Mouse (Mus musculus): ENCODE results near the gene Fmo5. TPM values are rescaled to one million over a fixed set of nuclear protein-coding genes. Genes with fewer than 3 reads are reported as not detected.

Fmo5 gene
- 0.48 and 0.99 TPM in 2 replicates for polyA plus RNA-seq (2015; fragmentation: Nextera tagmentation; extraction: Ambion mirVana)

DNA sequence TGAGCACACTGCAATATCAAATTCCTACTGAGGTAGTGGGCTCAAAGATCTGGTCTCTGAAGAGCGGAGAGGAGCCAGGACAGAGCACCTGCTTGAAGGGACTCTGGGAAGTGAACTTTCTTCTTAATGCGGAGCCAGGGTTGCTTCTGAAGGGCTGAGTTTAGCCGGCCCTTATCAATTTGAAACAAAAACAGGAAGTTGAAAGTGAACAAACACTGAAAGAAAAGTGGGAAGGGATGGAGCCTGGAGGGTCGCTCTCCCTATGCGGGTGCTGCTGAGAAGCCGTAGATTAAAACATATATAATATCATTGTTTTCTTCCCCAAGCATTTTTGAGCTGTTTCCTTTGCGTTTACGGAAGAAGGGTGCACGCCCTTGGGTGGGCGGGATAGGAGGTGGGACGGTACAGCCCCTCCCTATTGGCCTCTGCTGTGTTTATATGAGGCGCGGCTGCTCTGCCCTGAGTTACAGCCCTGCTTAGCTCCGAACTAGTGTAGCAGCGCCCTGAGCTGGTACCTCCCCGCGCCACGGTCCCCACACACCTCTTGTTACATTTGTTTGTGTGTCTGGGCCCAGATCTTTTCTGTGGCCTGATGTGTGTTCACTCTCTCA is at the start of gene Fmo5:
TSS of gene Fmo5 (plus strand) at position 414 of the 611 bp plus-strand sequence.
- peak; percentile 79; the same call in 1 of the 2 replicates for ATAC-seq
- Histone ChIP-seq H3K4me1 (replicated peaks; ENCODE audit: control insufficient read depth, insufficient read depth, low read length) (peaks cover 5% of the 10 kb centered on the region; the same call in 1 of the 2 replicates), H3K9me3 (ENCODE audit: control insufficient read depth, low read length) (no peaks in the 10 kb centered on the region), H3K9ac (replicated peaks; ENCODE audit: low read depth, low read length) (peak within 1 kb of the TSS; percentile 45), H3K27ac (ENCODE audit: low read length) (no peak within 1 kb of the TSS), H3K4me3 (replicated peaks; ENCODE audit: low read length) (peak within 1 kb of the TSS; percentile 29), H3K36me3 (ENCODE audit: control insufficient read depth, insufficient read depth) (no peaks in the 10 kb centered on the region), H3K4me2 (ENCODE audit: low read length) (peak within 1 kb of the TSS; percentile 51), H3K27me3 (replicated peaks; ENCODE audit: control insufficient read depth, insufficient read depth, low read length) (no peaks in the 10 kb centered on the region)
- 6% methylated on average over 18 of the region's 18 CpGs for WGBS

DNA sequence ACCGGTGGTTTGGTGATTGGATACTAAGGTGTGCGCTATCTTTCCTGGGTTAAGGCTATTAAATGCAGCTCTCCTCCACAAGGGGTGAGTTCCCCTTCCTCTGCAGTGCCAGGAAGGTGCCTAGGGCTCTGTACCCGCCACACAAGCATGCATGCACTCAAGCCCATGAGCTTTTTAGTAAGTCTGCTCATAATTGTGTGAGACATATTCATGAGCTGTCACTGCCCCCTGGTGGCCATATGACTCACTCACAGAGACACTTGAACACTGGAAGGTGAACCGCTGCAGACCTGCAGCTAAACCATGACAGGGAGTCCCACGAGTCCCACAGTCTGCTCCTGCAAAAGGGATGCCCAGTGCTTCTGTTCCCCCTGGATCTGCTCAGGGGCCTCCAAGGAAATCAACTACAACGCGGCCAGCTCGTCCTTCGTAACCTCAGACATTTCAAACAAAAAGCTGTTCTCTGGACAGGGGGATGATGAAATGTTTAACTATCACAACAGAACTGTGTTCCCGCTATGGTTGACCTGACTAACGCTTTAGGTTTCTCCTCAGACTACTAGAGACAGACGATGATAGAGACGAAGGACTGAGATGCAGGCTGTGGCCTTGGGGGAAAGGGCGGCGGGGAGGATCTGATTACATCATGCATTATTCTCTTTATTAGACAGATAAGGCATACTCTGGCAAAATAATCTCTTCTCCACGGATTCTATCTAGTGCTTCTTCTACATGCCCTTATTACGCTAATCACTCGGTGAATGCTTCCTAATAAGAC is 43.0 kb upstream of the Fmo5 start:
- Histone ChIP-seq H3K36me3 (ENCODE audit: control insufficient read depth, insufficient read depth) (no peaks in the 10 kb centered on the region), H3K9me3 (ENCODE audit: control insufficient read depth, low read length) (no peaks in the 10 kb centered on the region), H3K4me3 (replicated peaks; ENCODE audit: low read length) (no peak overlapping the region), H3K4me2 (ENCODE audit: low read length) (peak overlapping the region; percentile 19; the same call in 1 of the 2 replicates), H3K4me1 (replicated peaks; ENCODE audit: control insufficient read depth, insufficient read depth, low read length) (no peaks in the 10 kb centered on the region), H3K9ac (replicated peaks; ENCODE audit: low read depth, low read length) (no peak overlapping the region), H3K27me3 (replicated peaks; ENCODE audit: control insufficient read depth, insufficient read depth, low read length) (no peaks in the 10 kb centered on the region), H3K27ac (ENCODE audit: low read length) (no peak overlapping the region)
- ATAC-seq, result peak; percentile 95
- 61% methylated on average over 18 of the region's 18 CpGs for WGBS

DNA sequence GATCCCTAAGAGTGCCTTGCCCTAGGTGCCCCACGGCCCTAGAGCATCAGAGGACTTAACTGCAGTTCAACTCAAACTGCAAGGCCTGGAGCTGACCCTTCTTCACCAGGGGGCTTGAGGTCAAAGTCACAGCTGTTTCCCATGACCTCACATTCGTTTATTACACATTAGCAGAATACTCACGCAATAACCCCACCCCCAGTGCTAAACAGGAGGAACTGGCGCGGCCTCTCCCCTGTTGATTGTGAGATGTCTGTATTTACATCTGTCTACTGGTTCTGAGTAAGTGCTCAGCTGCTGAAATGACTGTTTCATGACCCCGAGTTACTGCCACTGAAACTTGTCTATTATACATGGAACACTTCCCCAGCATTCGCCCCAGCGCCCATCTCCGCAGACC is 40.9 kb upstream of the Fmo5 start:
- Histone ChIP-seq H3K9me3 (ENCODE audit: control insufficient read depth, low read length) (no peaks in the 10 kb centered on the region), H3K27ac (ENCODE audit: low read length) (no peak overlapping the region), H3K27me3 (replicated peaks; ENCODE audit: control insufficient read depth, insufficient read depth, low read length) (no peaks in the 10 kb centered on the region), H3K9ac (replicated peaks; ENCODE audit: low read depth, low read length) (no peak overlapping the region), H3K36me3 (ENCODE audit: control insufficient read depth, insufficient read depth) (no peaks in the 10 kb centered on the region), H3K4me3 (replicated peaks; ENCODE audit: low read length) (no peak overlapping the region), H3K4me2 (ENCODE audit: low read length) (no peak overlapping the region), H3K4me1 (replicated peaks; ENCODE audit: control insufficient read depth, insufficient read depth, low read length) (no peaks in the 10 kb centered on the region)
- 89% methylated on average over 9 of the region's 9 CpGs for WGBS
- ATAC-seq, result no peak

DNA sequence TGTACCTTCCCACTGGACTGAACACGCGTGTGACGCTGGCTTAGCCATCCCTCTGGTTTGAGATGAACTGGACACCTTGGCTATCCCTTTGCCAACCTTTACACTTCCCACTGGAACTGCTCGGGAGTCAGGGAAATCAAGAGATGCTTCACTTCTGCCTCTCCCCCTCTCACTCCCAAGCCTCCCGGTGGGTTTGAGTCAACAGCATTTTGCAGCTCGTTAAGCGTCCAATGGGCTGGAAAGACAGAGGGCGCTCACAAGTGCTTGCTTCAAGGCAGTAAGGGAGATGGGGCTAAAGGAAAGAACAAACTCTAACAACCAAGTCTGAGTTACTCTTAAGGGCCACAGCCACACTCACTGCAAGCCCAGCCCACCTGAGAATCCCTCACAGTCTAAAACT is 37.9 kb upstream of the Fmo5 start:
- no peak overlapping the region for H3K9ac ChIP-seq (replicated peaks; ENCODE audit: low read depth, low read length)
- no peaks in the 10 kb centered on the region for H3K9me3 ChIP-seq (ENCODE audit: control insufficient read depth, low read length)
- ATAC-seq, result no peak
- H3K4me1 ChIP-seq (replicated peaks; ENCODE audit: control insufficient read depth, insufficient read depth, low read length), result no peaks in the 10 kb centered on the region
- H3K4me3 ChIP-seq (replicated peaks; ENCODE audit: low read length), result no peak overlapping the region
- H3K27ac ChIP-seq (ENCODE audit: low read length), result no peak overlapping the region
- H3K36me3 ChIP-seq (ENCODE audit: control insufficient read depth, insufficient read depth), result no peaks in the 10 kb centered on the region
- no peak overlapping the region for H3K4me2 ChIP-seq (ENCODE audit: low read length)
- no peaks in the 10 kb centered on the region for H3K27me3 ChIP-seq (replicated peaks; ENCODE audit: control insufficient read depth, insufficient read depth, low read length)
- WGBS, result 54% methylated on average over 8 of the region's 8 CpGs

DNA sequence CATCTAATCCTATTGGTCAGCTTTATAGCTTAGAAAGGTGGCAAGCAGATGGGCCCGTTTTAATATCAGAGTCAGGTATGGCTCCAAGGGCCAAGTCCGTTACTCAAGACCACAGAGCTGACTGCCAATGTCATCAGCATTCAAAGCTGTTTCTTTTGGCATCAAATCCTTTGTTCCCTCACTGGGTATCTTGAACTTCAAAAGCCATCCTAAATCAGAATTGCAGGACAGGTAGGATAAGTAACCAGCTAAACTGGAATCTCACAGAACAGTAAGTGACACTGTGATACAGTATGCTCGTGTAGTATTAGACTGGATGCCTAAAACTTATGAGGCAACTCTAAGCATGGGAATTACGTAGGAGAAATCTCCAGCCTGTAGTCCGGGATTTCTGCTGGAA is 35.5 kb upstream of the Fmo5 start:
- Histone ChIP-seq H3K36me3 (ENCODE audit: control insufficient read depth, insufficient read depth) (no peaks in the 10 kb centered on the region), H3K4me1 (replicated peaks; ENCODE audit: control insufficient read depth, insufficient read depth, low read length) (no peaks in the 10 kb centered on the region), H3K27me3 (replicated peaks; ENCODE audit: control insufficient read depth, insufficient read depth, low read length) (no peaks in the 10 kb centered on the region), H3K27ac (ENCODE audit: low read length) (no peak overlapping the region), H3K9ac (replicated peaks; ENCODE audit: low read depth, low read length) (no peak overlapping the region), H3K4me2 (ENCODE audit: low read length) (no peak overlapping the region), H3K9me3 (ENCODE audit: control insufficient read depth, low read length) (no peaks in the 10 kb centered on the region), H3K4me3 (replicated peaks; ENCODE audit: low read length) (no peak overlapping the region)
- 94% methylated on average over 5 of the region's 5 CpGs for WGBS
- ATAC-seq, result no peak

DNA sequence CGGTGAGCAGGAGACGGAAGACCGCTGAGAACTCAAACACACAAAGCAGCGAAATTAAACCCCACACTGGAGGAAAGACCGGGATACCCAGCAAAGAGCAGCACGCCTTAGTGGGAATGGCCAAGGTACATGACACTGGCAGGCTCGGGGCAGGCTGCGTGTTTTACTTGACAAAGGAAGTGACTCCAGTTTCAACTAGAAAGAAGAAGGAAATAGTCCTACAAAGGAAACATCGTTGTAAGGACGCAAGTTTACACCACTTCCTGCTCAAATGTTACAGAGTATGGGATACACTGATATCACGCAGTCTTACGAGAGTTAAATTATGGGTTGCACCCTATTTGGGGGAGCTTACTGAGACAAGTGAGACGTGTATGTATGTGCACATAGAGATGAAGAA is 34.5 kb upstream of the Fmo5 start:
- H3K9me3 ChIP-seq (ENCODE audit: control insufficient read depth, low read length), result no peaks in the 10 kb centered on the region
- H3K4me2 ChIP-seq (ENCODE audit: low read length), result no peak overlapping the region
- 93% methylated on average over 13 of the region's 13 CpGs for WGBS
- H3K4me3 ChIP-seq (replicated peaks; ENCODE audit: low read length), result no peak overlapping the region
- H3K27me3 ChIP-seq (replicated peaks; ENCODE audit: control insufficient read depth, insufficient read depth, low read length), result no peaks in the 10 kb centered on the region
- H3K9ac ChIP-seq (replicated peaks; ENCODE audit: low read depth, low read length), result no peak overlapping the region
- H3K36me3 ChIP-seq (ENCODE audit: control insufficient read depth, insufficient read depth), result no peaks in the 10 kb centered on the region
- H3K4me1 ChIP-seq (replicated peaks; ENCODE audit: control insufficient read depth, insufficient read depth, low read length), result no peaks in the 10 kb centered on the region
- no peak overlapping the region for H3K27ac ChIP-seq (ENCODE audit: low read length)
- ATAC-seq, result no peak

DNA sequence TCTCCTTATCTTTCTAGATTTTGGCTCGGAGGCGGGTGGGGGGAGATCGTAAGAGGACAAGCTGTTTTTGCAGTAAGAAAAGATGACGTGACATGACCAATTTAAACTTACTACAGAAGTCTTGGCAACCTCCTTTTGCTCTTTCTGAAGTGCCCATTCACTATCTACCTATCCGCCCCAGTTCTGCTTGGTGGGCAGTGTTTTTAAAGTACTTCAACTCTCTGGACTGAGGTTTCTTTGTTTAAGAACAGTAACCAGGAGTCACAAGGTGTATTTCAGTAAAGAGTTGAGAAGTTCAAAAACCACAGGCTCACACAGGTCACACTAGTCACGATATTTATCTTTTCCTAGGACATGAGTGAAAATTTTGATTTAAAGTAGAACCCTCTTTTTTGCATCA is 33.5 kb upstream of the Fmo5 start:
- ATAC-seq, result no peak
- Histone ChIP-seq H3K27ac (ENCODE audit: low read length) (no peak overlapping the region), H3K36me3 (ENCODE audit: control insufficient read depth, insufficient read depth) (no peaks in the 10 kb centered on the region), H3K9ac (replicated peaks; ENCODE audit: low read depth, low read length) (no peak overlapping the region), H3K4me2 (ENCODE audit: low read length) (no peak overlapping the region), H3K9me3 (ENCODE audit: control insufficient read depth, low read length) (no peaks in the 10 kb centered on the region), H3K4me1 (replicated peaks; ENCODE audit: control insufficient read depth, insufficient read depth, low read length) (no peaks in the 10 kb centered on the region), H3K27me3 (replicated peaks; ENCODE audit: control insufficient read depth, insufficient read depth, low read length) (no peaks in the 10 kb centered on the region), H3K4me3 (replicated peaks; ENCODE audit: low read length) (no peak overlapping the region)
- 87% methylated on average over 6 of the region's 6 CpGs for WGBS

DNA sequence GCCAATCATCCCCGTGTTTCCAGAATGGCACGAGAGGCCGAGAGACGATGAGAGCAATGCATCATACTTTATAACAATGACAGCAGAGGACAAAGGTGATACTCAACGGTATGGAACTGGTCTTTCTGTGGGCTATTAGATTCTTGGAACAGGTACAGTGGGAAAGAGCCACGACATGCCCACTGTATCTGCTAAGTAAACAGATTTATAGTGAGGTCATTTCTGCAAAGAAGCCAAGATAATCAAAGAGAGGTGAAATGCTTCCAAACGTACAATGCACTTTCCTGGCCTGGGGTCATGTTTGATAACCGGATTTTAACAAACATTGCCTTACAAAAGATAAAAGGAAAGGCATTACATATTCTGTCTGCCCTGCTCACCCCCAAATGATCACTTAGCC is 31.8 kb upstream of the Fmo5 start:
- no peaks in the 10 kb centered on the region for H3K27me3 ChIP-seq (replicated peaks; ENCODE audit: control insufficient read depth, insufficient read depth, low read length)
- no peak overlapping the region for H3K4me2 ChIP-seq (ENCODE audit: low read length)
- no peak overlapping the region for H3K4me3 ChIP-seq (replicated peaks; ENCODE audit: low read length)
- H3K9me3 ChIP-seq (ENCODE audit: control insufficient read depth, low read length), result no peaks in the 10 kb centered on the region
- no peaks in the 10 kb centered on the region for H3K4me1 ChIP-seq (replicated peaks; ENCODE audit: control insufficient read depth, insufficient read depth, low read length)
- 87% methylated on average over 8 of the region's 8 CpGs for WGBS
- H3K27ac ChIP-seq (ENCODE audit: low read length), result no peak overlapping the region
- H3K9ac ChIP-seq (replicated peaks; ENCODE audit: low read depth, low read length), result no peak overlapping the region
- ATAC-seq, result no peak
- H3K36me3 ChIP-seq (ENCODE audit: control insufficient read depth, insufficient read depth), result no peaks in the 10 kb centered on the region

DNA sequence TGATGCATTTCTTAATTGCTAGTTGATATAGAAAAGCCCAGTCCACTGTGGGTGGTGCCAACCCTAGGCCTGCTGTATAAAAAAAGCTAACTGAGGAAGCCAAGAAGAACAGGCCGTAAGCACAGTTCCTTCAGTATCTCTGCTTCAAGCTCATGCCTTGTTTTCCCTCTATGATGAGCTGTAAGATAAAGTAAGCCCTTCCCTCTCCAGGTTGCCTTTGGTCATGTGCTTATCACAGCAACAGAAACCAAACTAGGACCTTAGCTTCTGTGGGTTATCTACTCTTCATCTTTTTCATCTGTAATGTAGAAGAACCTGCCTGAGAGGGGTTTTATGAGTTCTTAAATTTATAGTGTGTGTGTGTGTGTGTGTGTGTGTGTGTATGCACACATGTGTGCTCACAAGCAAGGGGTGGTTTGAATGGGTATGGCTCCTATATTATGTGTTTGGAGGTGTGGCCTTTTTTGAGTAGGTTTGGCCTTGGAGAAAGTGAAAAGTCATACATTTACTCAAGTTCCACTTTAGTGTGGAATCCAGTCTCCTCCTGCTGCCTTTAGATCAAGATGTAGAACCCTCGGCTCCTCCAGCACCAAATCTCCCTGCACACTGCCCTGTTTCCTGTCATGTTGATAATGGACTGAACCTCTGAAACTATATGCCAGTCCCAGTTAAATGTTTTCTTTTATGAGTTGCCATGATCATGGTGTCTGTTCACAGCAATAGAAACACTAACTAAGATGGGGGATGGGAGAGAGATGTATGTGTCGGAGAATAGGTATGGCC is 28.4 kb upstream of the Fmo5 start:
- Histone ChIP-seq H3K4me3 (replicated peaks; ENCODE audit: low read length) (no peak overlapping the region), H3K27me3 (replicated peaks; ENCODE audit: control insufficient read depth, insufficient read depth, low read length) (no peaks in the 10 kb centered on the region), H3K36me3 (ENCODE audit: control insufficient read depth, insufficient read depth) (no peaks in the 10 kb centered on the region), H3K4me1 (replicated peaks; ENCODE audit: control insufficient read depth, insufficient read depth, low read length) (no peaks in the 10 kb centered on the region), H3K27ac (ENCODE audit: low read length) (no peak overlapping the region), H3K9me3 (ENCODE audit: control insufficient read depth, low read length) (no peaks in the 10 kb centered on the region), H3K9ac (replicated peaks; ENCODE audit: low read depth, low read length) (no peak overlapping the region), H3K4me2 (ENCODE audit: low read length) (no peak overlapping the region)
- 97% methylated on average over 3 of the region's 3 CpGs for WGBS
- ATAC-seq, result no peak

All from forebrain, embryonic 16.5 days (tissue).